Mouse (Mus musculus) brown adipose tissue, adult 24 weeks (tissue): ENCODE measurements around the gene Trdmt1. TPM values are rescaled to one million over a fixed set of nuclear protein-coding genes. Genes with fewer than 3 reads are reported as not detected.

ENCODE experiments used
- H3K27ac ChIP-seq: fragments of 200-500 bp; replicated peaks from 2 replicates; pipeline ENCODE4 v1.5.1; 2012; ENCODE audit warnings: low read depth, mild to moderate bottlenecking, low read length
- H3K4me1 ChIP-seq: fragments of 200-500 bp; 2 replicates; pipeline ENCODE4 v1.6.1; 2012; ENCODE audit warnings: low read length, mixed read lengths; ENCODE audit not compliant: control insufficient read depth, insufficient read depth, insufficient read length
- H3K4me3 ChIP-seq: fragments of 200-500 bp; 2 replicates; pipeline ENCODE4 v1.5.1; 2012; ENCODE audit warnings: low read depth, mild to moderate bottlenecking, low read length, moderate library complexity; ENCODE audit not compliant: insufficient read depth
- polyA plus RNA-seq: library from polyadenylated mRNA; stranded (reverse); fragments of >200 nt; gene quantifications from 2 replicates; pipeline ENCODE4 v1.2.4, GENCODE M21; 2012; ENCODE audit not compliant: missing spikeins, insufficient read depth, insufficient read length

Gene Trdmt1
- polyA plus RNA-seq, 1 experiment = 2.3 TPM

DNA sequence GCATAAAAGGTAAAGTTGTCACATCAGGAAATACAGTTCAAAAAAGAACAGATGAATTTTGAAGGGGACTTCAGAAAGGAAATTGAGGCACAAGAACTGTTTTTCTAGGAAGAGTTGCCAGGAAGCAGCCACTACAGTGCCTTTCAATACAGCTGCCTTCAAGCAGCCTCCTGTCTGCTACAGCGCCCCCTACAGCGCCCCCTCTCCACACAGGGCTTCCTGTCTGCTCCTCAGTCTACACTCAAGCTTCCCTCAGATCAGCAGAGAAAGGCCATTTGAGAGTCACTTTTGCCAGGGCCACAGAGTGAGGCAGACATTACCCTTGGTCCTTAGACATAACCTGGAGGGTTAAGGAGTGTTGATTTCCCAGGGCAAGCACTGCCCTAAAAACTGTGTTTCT is 6.7 kb downstream of the Trdmt1 start:
- Histone ChIP-seq H3K27ac (0 out of 2 replicates have a peak overlapping the region, but pooled peaks have one; percentile 16), H3K4me1 (peaks cover 5% of the 10 kb centered on the region), H3K4me3 (no peak overlapping the region)

DNA sequence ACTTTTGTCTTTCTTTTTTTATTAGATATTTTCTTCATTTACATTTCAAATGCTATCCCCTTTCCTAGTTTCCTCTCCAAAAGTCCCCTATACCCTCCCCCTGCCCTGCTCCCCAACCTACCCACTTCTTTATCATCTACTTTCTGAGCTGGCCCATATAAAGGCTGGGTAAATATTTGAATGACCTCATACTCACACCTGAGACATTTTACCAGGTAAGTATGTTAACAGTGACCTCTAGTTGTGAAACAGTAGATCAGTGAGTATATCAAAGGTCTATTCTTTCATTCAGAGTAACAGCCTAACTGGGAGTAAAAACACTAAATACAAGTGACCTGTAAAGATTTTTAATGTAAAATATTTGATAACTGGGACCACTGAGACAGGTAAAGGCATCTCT is 7.7 kb downstream of the Trdmt1 start:
- Histone ChIP-seq H3K4me3 (no peak overlapping the region), H3K4me1 (peaks cover 5% of the 10 kb centered on the region), H3K27ac (no peak overlapping the region)

DNA sequence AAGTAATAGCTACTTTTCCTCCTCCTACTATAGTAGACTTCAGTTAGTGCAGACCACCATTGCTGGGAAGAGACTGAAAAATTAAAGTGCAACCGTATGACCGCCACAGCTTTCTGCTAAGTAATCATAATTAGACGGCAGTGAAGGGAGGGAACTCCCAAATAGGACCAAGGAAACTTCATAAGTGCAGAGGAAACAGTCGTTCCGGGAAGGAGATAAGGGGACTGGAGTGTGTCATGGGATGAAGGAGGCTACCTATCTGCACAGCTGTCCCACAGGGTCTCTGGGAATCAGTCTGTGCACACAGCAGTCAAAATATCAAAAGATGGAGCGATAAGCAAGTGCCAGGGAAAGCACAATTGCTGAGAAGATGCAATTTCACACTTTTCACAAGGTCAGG is 13.8 kb downstream of the Trdmt1 start:
- Histone ChIP-seq H3K4me1 (peaks cover 6% of the 10 kb centered on the region), H3K27ac (no peak overlapping the region), H3K4me3 (no peak overlapping the region)

DNA sequence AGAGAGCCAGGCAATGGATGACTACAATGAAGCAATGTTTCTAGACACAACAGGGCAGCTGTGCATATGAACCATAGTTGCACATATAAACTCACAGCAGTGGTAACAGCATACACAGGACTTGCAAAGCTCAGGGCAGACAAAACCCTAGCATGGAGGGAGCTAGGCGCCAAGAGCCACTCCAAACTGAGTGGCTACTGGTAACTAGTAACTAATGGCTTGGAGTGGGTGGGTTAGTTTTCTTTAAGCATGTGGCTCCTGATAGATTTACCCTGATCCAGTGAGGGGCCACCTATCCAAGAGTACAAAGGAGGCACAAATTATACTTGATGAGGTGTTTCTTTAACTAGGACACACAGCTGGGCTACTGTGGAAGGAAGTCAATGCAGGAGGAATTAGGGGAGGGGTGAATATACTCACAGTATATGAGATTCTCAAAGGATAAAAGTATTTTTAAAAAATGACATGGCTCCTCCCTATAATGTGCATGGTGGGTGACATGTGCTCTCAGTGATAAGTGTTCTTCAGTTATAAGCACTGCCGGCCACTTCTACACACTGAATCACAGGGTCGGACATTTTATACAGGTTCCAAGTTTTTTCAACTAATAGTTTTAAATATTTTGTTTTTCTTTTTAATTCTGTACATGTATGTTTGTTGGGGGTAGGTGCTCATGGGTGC is 15.1 kb downstream of the Trdmt1 start:
- H3K27ac ChIP-seq = no peak overlapping the region
- no peak overlapping the region for H3K4me3 ChIP-seq
- H3K4me1 ChIP-seq = 0 out of 2 replicates have a peak, but pooled peaks cover 3% of the 10 kb centered on the region

DNA sequence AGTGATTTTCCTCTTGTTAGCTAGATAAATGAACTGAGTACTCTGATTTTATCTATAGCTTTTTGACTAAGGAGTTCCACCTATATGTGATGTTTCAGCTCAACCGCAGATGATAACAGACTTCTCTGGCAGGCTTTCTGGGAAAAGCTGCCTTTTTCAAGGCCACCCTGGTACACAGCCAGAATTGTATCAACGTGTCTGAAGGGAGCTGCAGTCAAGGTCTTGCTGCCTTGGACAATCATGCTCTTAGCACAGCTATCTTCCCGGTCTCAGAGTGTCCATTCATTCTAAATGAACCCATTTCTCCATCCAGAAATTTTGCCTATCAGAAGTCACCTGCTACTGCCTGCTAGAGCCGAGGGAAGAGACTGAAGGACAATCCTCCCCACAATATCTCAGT is 16.9 kb downstream of the Trdmt1 start:
- peaks cover 12% of the 10 kb centered on the region for H3K4me1 ChIP-seq
- no peak overlapping the region for H3K27ac ChIP-seq
- no peak overlapping the region for H3K4me3 ChIP-seq

DNA sequence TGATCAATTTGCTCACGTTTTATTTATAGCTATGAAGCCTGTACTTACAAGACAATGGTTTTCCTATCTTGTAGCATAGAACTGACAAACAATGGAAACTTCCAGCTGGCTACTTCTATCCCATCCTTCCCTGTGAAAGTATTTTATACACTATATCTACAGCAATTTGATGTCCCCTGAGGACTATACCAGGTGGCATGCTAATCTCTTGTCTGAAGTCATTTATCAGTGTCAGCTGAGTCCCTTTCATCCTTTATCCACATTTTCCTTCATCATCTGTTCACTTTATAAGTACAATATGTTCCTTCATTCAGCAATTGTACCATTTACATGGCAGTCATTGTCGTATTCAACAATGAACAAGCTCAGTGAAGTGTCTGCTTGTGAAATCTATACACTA is 17.3 kb downstream of the Trdmt1 start:
- Histone ChIP-seq H3K27ac (no peak overlapping the region), H3K4me1 (peaks cover 12% of the 10 kb centered on the region), H3K4me3 (no peak overlapping the region)

DNA sequence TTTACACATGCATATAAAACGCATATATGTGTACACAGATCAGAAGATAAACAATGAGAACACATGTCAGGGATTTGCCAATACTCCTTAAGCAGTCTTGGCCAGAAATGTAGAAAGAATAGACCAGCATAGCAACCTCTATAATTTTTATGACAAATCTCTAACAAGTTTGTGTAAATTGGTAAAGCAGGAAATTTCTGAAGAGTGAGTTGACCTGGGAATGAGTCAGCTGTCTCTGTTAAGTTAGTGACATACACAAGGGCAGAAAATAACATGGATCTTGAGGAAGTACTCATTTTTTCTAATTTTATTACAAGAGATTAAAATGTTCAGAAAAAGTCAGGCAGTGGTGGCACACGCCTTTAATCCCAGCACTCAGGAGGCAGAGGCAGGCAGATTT is 18.3 kb downstream of the Trdmt1 start:
- H3K4me3 ChIP-seq = no peak overlapping the region
- H3K4me1 ChIP-seq = peaks cover 12% of the 10 kb centered on the region
- H3K27ac ChIP-seq = no peak overlapping the region

DNA sequence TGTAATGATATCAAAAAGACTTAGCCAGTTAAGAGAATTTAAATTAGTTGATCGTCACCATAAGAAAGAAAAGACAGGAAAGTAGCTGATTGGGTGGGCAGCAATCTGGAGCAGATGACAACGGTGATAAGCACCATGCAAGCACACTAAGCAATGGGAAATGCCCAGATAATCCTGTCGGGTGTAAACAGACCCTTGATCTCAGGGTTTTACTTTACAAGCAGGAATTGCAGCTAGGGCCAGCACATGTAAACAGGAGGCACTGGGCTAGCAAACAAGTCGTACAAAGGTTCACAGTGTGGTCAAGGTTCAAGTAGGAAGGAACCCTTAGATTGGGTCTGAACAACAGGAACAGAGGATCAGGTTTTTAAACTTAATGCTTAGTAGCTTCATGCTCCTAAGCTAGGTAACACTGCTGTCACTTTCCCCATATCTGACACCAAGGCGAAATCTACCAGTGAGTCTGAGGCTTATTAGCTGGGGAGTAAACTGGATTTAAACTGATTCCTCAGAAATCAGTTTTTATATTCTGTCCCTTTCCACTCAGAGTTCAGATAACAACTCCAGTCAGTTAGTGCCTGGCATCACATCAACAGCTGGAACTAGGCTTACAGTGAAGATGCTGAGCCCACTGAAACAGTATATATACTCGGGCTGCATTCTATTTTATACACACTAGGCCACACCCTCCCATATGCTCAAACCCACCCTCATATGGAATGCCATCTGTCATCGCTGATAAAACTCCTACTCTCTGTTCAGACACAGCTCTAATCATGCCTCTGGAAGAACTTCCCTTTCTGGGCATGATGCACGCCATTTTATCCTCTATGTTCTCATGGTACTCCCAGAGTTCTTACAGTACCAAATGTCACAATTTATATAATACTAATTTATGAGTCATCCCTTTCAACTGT is 20.7 kb downstream of the Trdmt1 start:
- peaks cover 12% of the 10 kb centered on the region for H3K4me1 ChIP-seq
- no peak overlapping the region for H3K4me3 ChIP-seq
- peak overlapping the region; percentile 73 for H3K27ac ChIP-seq

DNA sequence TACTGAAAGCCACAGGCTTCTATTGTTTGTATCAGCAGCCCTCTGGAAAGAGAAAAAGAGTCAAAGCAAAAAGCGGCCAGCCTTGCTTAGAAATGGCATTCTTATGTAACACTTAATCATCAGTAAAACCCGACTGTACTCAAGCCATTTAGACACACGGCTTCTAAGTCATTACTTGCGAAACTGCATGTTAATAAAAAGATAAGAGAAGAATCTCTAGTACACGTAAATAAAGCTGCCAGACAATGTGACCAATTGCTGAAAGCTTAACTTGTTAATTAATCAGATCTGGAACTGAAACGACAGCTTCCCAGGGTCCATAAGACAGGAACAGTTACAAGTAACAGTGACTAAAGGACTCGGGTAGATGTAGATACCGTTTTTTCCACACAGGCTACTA is 22.4 kb downstream of the Trdmt1 start:
- peaks cover 9% of the 10 kb centered on the region for H3K4me1 ChIP-seq
- H3K4me3 ChIP-seq = no peak overlapping the region
- 0 out of 2 replicates have a peak overlapping the region, but pooled peaks have one; percentile 21 for H3K27ac ChIP-seq

DNA sequence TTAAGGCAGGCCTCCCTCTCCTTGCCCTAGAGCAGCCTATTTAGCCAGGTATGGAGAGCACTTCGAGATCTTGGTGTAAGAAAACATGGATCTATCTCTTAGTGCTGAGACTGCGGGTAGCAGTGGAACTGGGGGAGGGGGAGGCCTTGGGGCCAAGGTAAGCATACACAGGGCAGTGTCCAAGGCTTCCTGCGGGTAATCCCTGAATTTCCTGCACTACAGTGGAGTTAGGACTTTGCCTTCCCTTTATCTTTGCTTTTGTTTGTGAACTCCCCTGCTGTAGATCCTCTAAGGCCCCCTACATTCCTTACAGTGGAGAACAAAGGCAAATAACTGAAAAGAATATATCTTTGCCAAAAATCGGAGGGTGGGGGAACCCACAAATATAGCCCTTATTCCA is 29.5 kb downstream of the Trdmt1 start:
- Histone ChIP-seq H3K4me1 (no peaks in the 10 kb centered on the region), H3K27ac (no peak overlapping the region), H3K4me3 (no peak overlapping the region)

DNA sequence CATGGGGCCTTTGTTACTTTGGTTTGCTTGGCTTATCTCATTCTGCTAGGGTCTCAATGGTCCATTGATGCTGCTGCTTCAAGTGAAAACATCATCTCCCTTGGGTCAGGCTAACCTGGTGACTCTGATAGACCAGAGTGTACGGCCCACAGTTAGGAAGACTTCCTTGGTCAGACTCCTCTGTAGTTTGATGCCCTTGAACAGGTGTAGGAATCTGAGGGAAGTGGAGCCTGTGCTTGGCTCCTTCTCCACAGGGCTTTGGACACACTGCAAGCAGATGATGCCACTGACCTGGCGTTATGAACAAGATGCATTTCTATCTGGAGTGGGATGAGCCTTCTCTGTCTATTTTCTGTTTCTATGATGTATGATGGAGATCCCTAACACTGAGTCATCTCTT is 41.8 kb downstream of the Trdmt1 start:
- Histone ChIP-seq H3K4me1 (no peaks in the 10 kb centered on the region; the same call in 1 of the 2 replicates), H3K4me3 (no peak overlapping the region), H3K27ac (no peak overlapping the region)

DNA sequence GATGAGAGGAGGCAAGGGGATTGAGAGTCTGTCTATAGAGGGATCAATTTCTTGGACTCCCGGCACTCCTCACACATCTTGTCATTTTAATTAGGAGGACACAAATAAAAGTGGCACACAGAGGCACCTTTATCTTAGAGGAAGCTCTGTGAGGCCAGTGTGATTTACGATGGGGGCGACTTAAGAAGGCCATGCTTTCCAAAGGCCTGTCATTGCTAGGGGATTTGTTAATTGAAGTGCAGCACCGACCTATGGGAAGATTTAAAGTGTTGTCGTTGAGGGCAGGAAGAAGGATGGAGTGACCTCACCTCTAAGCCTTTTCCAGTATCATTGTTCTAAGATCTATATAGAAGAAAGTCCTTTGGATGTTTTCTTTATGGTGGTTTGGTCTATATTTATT is 42.9 kb downstream of the Trdmt1 start:
- Histone ChIP-seq H3K4me3 (no peak overlapping the region), H3K27ac (no peak overlapping the region), H3K4me1 (no peaks in the 10 kb centered on the region; the same call in 1 of the 2 replicates)

DNA sequence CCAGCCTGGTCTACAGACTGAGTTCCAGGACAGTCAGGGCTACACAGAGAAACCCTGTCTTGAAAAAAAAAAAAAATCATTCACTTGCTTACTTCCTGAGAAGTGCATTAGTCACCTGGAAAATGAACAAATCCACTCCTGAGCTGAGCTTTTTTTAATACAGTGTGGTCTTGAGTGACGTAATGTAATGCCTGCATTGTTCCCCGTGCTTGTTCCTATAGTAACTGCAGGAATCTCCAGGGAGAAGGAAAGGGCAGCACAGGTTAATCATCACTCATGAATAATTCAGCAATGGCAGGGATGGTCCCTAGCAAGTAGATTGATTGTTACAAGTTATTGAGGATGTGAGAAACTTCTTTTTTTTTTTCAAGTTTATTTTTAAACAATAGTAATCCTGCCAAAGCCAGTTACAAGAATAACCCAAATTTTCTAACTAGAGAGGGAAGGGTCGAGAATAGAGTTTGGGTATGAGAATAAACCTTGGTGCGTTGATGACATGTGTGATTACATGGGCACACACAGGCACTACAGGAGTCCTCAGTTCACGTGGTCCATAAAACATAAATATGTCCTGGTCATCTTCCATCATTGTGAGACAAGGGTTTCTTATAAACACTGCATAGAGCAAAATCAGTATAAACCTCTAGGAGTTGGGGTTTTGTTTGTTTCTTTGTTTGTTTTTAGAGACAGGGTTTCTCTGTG is 44.0 kb downstream of the Trdmt1 start:
- Histone ChIP-seq H3K4me3 (no peak overlapping the region), H3K27ac (no peak overlapping the region), H3K4me1 (no peaks in the 10 kb centered on the region; the same call in 1 of the 2 replicates)

DNA sequence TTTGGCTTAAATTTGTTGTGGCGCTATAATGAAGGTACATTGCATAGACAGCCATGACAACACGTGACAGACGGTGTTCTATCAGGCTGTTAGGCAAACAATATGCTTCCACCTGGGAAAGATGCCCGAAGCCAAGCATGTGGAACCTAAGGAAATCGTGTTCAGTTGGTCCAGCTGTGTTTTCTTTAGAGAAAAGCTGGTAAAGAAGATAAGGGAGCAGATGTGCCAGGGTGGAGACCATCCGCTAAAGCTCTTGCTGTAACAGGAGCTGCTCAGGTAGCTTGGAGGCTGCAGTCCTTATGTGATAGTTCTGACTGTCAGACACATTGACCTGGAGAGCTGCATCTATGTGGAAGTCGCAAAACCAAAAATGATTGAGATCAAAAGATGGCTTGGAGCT is 45.3 kb downstream of the Trdmt1 start:
- no peak overlapping the region for H3K27ac ChIP-seq
- H3K4me1 ChIP-seq = no peaks in the 10 kb centered on the region; the same call in 1 of the 2 replicates
- no peak overlapping the region for H3K4me3 ChIP-seq

DNA sequence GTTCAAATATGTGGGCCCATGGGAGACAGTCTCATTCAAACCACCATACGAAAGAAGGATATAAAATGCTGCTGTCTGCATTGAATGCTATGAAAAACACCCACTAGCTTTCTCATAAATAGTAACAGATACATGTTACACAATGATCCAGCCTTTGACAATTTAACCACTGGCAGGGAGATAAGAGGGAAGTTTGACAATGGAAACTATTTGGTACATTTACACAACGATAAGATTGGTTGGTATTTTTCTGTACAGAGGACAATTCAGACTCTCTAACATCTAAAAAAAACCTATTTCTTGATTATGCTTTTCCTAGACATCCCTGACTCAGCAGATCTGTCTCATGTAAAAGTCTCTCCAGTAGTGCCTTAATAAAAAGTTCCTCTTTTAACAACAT is 48.4 kb downstream of the Trdmt1 start:
- Histone ChIP-seq H3K4me3 (no peak overlapping the region), H3K27ac (no peak overlapping the region), H3K4me1 (no peaks in the 10 kb centered on the region)
